Mouse (Mus musculus) lung, postnatal 10 days (tissue): ENCODE measurements around the gene Nfkbiz.
"Not testable (repeated sequence)": the region's sequence is repeated elsewhere in the genome, so short reads cannot be mapped to it uniquely, and the experiment has no call there.

ENCODE experiments used
- DNase-seq: peaks from one replicate; pipeline ENCODE4 v3.0.0; 2021

Gene Nfkbiz

GRCm38 (mm10) chr16:55838510-55839474 is at the start of gene Nfkbiz:
TSS of gene Nfkbiz (minus strand) at chr16:55838899.
- DNase-seq: peak; percentile 95

DNA sequence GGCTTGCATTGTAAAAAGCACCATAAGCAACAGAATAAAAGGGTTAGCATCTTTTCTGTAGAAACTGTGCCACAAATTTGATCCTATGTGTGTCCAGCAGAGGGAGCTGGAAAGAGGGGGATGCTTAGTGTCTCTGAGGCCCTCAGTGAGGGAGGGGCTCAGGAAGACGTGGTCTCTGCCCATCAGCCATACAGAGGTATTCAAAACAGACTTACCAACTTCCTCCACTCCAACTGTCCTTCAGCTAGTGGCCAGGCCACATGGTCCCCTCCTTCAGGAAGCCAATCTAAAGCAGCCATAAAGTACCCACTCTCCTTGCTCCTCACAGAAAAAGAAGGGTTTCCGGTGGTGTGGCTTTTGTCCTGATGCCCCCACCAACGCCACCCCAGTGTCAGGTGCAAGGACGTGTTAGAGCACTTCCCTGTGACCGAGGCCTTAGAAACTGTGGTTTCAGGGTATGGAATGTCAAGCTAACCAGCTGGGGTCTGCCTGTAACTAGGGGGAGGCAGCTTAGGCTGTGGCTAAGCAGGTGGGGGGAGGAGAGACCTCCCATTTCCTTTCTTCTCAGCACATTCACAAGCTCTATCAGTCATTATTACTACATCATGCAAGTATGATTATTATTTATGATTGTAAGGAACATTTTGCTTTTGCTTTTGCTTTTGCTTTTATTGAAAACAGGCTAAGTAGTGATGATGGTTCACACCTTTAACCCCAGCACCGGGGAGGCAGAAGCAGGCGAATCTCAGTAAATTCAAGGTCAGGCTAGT is 49.3 kb upstream of the Nfkbiz start:
- DNase-seq: peak; percentile 12

DNA sequence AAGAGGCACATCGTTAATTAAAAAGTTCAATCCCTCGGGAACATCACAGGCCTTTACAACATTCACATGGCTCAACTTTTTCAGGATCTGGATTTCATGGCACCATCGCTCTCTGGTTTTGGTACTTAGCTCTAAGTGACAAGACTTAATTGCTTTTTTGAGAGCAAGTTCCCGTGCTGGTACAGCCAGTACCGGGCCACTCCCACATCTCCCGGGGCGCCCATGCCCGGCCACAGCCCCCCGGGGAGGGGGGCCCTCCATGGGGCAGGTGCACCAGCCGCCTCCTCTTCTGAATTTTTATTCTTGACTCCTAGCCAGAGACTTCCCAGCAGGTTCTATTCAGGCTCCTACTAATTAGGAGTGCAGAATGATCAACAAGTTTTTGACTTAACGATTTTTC is 45.5 kb upstream of the Nfkbiz start:
- no peak for DNase-seq

DNA sequence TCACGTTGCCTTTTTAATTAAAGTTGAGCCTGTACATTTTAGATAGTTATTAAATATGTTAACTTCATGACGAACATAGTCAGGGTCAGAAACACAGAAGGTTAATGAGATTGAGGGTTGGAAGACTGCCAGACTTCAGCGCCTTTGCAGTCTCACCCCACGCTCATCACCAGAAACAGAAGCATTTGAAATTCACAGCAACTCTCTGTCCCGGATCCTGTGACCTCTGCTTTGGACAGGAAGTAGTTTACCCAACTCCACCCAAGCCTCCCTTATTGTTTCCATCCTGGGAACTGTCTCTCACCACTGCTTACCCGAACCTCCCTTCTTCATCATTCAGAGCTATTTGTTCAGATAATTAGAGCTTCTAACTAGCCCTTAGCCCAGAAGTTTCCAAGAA is 37.3 kb upstream of the Nfkbiz start:
- DNase-seq: peak; percentile 19

GRCm38 (mm10) chr16:55863832-55864231 is 25.1 kb upstream of the Nfkbiz start:
- DNase-seq: no peak

DNA sequence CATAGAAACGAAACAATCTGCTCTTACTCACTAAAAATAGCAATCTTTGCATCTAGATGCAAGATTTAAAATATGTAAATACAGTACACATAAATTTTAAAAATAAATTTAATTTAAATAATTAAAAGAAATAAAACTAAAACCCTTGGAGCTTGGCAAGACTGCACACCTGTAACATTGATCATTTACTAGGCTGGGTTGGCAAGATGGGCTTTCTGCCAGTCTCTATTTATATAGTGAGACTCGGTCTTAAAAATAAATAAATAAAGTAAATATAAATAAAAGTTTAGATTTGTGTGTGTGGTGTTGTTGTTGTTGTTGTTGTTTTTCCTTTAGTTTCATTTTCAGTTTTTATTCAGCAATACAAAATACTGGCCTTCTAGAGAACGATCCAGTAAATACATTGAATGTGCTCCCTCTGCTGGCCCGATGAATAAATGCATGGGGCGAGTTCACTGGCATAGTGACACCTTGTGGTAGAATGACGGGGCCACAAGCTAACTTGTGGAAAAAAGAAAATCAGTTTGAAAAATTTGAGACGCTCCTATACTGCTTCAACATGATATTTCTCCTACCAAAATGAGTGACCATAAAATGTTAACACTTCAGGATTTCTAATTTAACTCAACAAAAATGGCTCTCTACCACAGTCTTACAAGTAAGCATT is 24.6 kb upstream of the Nfkbiz start:
- peak; percentile 75 for DNase-seq

DNA sequence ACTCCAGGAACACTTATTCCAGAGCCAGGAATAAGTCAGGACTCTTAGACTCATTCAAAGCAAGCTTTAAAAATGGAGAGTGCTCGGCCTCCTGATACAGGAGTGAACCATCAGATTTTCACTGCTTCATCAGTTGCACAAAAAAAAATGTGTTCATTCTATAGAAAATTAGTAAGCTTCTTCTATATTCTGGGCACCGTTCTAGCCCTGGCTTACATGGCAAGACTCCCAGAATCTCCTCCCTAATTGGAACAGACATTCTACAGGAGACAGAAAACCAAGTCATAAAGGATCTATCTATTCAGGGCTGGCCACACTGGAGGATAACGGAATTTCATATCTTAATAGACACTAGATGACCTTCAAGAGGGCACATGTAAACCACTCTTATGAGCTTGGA is 22.4 kb upstream of the Nfkbiz start:
- DNase-seq: no peak

- not testable (repeated sequence) for DNase-seq
These were observed 20.7 kb upstream of the Nfkbiz start for GRCm38 (mm10) chr16:55859421-55859820.

DNA sequence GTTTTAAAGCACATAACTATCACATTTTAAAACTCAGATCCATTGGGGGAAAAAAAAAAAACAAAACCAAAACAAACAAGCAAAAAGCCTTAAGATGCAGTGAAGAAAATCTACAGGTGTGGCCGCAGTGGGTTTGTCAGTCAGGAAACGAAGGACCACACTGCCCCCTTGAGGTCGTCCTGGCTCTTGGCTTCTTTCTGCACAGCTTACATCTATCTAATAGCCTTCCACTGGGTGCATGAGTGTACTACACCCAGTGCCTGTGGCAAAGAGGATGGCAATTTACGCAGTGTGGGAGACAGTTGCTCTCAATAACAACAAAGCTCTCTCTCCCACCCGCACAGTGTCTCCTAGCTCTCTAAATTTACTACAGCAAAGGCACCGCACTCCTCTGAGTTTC is 19.8 kb upstream of the Nfkbiz start:
- DNase-seq: peak; percentile 81

DNA sequence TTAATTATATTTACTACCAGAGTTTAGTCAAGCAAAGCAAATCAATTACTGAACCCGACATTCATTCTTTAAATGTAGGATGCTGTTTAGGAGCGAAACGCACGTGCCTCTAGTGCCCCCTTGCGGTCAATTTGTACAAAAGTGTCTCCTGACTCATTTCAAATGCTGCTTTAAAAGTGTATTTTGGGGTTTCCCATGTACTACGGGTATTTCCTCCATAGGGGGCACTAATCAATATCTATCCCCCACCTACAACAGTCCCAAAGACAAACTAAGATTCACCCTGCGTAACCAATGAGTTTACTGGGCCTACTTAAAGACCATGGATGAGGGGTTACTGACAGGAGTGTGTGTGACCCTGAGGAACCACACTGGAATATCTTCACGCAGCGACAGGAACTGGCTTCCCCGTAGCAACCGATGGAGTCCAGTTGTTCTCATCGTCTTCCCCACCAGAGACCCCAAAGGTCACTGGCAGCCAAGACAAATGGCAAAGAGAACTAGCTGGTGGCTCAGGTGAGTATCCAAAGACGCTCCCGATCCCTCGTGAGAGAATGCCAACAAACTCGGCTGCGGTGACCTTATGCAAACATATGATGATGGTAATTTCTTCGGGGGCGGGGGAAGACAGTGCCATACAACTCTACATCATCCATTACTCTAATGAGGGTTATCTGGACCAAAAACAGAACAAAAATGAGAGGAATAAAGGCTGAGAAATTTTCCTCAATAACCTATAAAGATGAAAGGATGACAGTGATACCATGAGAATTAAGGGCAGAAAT is 14.4 kb upstream of the Nfkbiz start:
- peak; percentile 85 for DNase-seq

DNA sequence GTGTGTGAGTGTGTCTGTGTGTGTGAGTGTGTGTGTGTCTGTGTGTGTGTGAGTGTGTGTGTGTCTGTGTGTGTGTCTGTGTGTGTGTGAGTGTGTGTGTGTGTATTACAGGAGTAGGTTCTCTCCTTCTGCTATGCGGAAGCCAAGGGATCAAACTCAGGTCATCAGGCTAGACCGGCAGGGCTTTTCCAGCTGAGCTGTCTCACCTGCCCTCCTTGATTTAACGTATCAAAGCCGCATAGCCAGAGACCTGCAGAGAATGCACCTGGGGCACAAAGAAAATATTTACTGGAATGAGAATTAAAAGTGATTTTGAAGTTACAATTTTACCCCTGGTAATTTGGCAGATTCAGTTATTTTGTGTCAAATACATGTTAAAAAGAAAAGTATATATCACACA is 13.8 kb upstream of the Nfkbiz start:
- no peak for DNase-seq

DNA sequence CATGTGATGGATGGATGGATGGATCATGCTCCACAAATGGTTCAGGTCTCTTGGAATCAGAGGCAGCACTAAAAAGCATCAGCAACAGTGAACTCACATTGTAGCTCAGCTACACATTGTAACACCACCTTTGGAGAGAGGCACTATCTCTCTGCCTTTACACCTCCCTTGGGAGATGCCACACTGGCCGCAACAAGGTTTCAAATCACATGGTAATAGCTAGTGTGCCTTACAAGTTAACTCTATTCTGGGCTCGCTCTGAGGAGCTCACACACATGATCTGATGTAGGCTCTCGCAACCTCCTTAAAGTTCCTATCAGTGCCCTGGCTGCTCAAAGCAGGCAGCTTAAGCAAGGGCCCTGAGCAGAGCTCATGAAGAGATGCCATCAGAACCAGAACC is 11.8 kb upstream of the Nfkbiz start:
- no peak for DNase-seq

DNA sequence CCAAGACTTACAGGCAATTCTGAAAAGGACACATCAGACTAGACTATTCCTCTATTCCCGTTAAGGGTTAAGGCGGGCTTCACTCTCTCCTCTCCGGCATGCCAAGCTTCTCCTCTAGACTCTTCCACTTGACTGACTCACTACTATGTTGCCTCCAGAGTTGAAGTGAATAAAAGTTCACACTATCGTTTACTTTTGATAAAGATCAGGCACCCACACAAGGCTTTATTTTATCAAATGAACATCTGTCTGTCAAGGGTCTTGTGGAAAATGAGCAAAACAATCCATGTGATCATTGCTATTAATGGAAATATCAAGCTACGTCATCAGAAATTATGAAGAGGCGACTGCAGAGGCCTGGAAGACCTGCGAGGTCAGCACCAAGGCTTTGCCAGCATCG is 9.0 kb upstream of the Nfkbiz start:
- DNase-seq: no peak

GRCm38 (mm10) chr16:55844847-55845246 is 6.1 kb upstream of the Nfkbiz start:
- no peak for DNase-seq

DNA sequence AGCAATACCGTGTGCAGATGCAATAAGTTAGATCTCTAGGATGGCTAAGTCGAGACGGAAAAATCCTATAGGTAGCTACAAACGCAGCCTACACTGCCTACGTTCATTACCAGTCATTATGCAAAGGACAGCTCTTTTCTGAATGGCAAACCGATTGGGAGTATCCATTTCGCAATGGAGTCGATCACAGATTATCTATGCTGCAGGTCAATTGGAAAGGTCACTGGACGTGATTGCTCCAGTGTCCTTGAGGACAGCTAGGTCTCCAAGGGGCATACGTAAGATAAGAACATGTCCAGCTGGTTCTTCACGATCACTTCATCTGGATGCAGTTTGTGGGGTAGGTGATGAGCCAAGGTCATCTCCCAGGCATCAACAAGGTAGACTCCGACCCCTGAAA is 5.2 kb upstream of the Nfkbiz start:
- DNase-seq: no peak

DNA sequence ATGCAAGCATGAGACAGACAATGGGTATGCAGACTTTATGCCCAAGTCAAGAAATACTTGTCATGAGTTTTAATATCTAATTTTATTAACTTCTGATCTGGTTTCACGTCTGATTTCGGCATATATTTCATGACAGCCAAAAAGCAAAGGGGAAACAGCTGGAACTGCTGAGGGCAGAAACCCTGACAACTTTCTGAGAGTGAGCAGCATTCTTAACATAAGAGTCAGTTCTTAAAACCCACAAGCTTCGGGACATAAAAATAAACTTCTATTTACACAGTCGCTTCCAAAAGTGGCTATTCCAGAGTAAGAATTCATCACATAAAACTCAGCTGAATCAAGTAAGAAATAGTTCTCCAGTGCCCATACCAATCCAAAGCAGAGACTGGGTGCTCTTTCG is 4.4 kb upstream of the Nfkbiz start:
- no peak for DNase-seq

DNA sequence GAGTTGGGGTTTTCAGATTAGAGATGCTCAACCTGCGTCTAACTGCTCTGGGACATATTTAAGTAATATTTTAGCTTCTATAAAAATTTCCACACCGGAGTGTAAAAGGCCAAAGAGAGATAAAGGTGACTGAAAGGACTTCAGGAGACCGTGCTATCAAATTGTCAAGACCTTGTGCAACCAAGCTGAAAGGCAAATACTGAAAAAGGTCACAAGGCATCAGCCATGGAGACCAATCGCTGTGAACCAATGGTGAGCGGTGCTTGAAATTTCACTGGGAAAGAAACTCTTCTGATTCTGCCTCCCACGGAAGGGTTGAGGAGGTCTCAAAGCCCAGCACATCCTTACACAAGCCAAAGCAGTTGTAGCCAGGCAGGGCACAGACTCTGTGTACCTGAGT is 2.8 kb upstream of the Nfkbiz start:
- DNase-seq: no peak

- no peak for DNase-seq
These were observed 580 bp downstream of the Nfkbiz start for GRCm38 (mm10) chr16:55838129-55838509.

DNA sequence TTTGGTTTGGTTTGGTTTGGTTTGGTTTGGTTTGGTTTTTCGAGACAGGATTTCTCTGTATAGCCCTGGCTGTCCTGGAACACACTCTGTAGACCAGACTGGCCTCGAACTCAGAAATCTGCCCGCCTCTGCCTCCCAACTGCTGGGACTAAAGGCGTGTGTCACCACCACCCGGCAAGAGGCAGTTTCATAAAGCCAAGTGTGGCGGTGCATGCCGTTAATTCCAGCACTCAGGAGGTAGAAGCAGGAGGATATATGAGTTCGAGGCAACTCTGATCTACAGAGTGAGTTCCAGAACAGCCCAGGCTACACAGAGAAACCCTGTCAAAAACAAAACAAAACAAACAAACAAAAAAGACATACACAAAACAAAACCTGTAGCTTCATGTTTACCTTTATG is 1.0 kb downstream of the Nfkbiz start:
- DNase-seq: not testable (repeated sequence)

DNA sequence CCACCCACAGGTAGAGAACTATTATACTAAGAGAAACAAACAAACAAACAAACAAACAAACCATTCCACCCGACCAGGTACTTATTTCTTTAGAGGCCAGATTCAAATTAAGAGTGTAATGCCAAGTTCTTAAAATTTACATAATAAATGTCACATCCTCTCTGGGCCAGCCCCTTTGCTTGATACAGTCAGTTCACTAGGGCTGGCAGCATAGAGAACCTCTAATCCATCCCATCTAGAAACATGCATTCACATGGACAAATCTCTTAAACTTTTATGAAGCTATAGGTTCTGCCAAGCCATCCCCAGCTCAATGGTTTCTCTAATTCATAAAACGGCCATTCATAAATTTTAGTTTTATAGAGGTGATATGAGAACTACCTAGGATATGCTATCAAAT is 1.5 kb downstream of the Nfkbiz start:
- DNase-seq: no peak

DNA sequence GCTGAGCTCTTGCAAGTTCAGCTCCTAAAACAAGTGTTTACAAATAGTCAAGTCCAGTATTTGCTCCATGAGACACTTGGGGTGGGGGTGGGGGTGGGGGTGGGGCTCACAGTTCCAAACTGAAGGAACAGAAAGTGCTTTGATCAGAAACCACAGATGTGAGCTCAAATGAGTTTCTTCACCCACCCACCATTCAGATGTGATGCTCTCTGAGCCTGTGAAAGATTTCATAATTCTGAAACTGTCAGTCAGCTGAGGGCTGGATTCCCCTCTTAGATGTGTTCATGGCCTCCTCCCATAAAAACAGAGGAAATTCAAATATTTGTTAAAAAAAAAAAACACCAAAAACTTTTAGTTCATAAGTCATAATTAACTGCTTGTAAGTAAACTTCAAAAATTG is 2.9 kb downstream of the Nfkbiz start:
- DNase-seq: no peak

DNA sequence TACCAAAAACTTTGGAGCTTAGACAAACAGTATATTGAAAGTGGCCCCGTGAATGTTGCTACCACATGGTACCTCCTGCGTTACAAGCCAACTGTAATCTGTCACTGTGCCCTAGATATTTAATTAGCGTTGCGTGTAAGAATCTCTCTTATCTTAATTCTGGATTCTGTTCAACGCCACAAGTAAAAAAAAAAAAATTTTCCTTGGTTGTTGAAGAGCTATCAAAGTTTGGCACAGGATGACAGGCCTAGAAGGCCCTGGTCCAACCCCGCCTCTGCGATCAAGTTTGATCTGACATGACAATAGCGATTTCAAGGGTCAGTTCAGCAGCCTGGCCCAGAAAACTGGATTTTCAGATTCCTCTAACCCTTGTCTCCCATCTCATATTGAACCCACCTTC is 6.1 kb downstream of the Nfkbiz start:
- DNase-seq: no peak

- DNase-seq: no peak
These were observed 6.7 kb downstream of the Nfkbiz start for GRCm38 (mm10) chr16:55832040-55832439.
